Mouse (Mus musculus) CH12F3 (cell line): ENCODE results near the gene Stat4.

Source experiments
- in situ Hi-C: fragments of 300-500 bp; cut with MboI; formaldehyde crosslinking; loops from 2 replicates; pipeline ENCODE4 v1.14.3; 2020; ENCODE audit warnings: low sequenced_read_pairs

Stat4 gene

GRCm38 (mm10) chr1:51986848-51987247 lies at the start of gene Stat4:
Gene Stat4 (plus strand): TSS chr1:51987148.
- in situ Hi-C loops = no loop called here

DNA sequence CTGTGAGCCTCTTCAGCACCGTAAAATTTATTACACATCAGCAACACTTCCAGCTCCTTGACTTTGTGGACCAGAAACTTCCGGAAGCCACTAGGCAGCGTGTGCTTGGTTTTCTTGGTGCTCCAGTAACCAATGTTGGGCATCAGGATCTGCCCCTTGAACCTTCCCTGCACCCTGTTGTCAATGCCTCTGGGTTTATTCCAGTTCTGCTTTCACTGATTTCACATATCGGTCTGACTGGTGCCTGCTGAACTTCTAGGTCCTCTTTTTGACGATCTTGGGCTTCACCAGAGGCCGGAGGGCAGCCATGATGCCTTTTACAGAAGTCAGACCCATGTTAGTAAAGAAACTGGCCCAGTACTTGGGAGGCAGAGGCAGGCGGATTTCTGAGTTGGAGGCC lies 48.6 kb upstream of the Stat4 start:
- in situ Hi-C loops = no loop called here

- in situ Hi-C loops = loop anchor here (10.0 kb wide), 1 partner anchor 300 kb away; no protein-coding TSS in a partner anchor
These were observed 42.2 kb upstream of the Stat4 start for GRCm38 (mm10) chr1:51944755-51945154.

- in situ Hi-C loops = loop anchor here (10.0 kb wide), 1 partner anchor 302 kb away; no protein-coding TSS in a partner anchor
These were observed 39.8 kb upstream of the Stat4 start for GRCm38 (mm10) chr1:51947116-51947515.

DNA sequence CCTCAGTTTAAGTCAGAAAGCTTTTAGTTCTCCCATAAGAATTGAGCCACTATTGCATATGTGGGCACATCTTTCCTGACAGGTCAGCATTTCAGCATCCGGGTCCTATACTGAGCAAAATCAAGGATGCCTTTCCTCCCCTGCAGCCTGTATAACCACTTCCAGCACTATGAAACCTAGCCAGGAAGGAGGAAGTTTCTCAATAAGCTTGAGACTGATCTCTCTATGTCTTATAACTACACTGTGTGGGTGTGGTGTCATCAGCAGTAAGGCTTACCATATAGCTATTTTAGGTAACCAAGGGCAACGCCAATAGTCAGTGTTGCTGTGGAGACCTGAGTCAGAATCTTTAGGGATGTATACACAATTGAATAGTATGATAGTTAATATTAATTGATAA lies 22.3 kb upstream of the Stat4 start:
- in situ Hi-C loops = no loop called here

DNA sequence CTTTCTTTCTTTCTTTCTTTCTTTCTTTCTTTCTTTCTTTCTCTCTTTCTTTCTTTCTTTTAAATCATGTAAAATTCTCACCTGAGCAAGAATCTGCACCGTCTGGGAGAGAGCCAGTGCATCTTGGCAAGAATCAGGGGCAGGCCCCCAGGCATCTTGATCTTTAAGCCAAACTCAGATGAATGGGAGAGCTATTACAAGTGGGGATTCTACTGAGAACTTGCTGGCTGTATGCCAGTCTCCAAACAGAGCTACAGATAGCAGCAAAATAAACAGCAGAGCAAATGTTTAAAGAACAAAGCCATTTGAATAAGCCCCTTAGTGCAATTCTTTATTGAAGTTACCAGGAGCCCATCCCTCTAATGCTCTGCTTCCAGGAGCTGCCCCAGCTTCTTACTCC lies 18.0 kb upstream of the Stat4 start:
- in situ Hi-C loops = no loop called here

- in situ Hi-C loops = no loop called here
These were observed 16.8 kb upstream of the Stat4 start for GRCm38 (mm10) chr1:51970182-51970581.

DNA sequence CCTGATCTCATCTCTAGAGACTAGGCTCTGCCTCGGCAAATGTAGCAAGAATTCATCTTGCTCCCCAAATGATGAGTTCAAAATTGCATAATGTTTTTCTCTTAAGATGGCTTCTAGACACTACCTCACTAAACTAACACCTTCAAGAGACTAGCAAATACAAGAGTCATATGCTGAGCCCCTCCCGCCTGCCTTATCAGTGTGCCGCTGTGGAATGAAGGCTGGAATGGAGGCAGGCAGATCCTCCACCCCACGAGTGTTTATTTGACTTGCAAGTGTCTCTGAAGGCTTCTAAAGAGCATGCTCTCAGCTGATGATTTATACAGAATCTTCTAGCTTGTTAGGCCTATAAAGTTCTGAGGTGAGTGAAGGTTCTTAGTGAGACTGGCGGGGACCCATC lies 11.4 kb upstream of the Stat4 start:
- in situ Hi-C loops = no loop called here

- in situ Hi-C loops = no loop called here
These were observed 7.9 kb upstream of the Stat4 start for GRCm38 (mm10) chr1:51979048-51979447.

DNA sequence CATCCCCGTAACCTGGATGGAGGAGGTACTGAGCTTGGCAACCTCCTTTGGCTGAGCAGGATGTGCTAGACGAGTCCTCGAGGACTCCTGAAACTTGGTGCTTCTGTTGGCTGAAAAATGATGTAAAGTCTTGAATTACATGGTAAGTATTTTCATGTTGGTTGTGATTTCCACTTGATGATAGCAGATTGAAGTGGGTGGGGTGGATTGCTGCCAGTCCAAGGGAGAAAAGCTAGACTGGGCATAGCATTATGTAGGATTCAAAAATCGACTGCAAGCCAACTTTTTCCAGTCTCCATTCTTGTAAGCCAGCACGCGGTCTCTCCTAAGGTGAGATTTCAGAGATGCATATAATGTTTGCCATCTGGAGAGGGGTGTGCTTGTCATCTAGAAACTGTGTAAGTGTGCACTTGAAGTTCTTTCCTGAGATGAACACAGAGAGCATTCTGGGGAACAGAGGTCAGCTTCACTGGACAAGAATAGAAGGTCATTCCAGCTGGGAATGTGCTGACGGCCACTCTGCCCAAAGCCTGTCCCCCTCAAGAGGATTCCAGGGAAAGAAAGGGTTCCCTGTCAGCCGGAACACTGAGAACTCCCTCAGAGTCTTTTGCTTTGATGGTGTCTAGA lies 5.1 kb downstream of the Stat4 start:
- in situ Hi-C loops = no loop called here

DNA sequence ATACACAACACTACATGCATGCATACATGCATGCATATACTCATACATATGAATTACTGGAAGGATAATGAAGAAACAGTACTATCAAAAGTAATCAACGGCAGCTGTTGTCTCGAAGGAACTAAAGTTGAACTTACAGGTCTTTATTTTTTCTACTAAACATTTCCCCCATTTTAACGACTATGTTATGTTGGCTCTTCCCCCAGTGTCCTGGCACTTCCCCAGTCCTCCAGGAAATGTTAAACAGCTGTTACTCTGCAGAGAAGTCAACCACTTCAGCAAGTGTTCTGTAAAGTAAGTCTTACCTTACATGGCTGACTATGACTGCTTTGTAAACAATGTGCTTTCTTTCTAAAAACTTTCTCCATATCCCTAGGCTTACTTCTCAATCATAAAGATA lies 9.1 kb downstream of the Stat4 start:
- in situ Hi-C loops = no loop called here

GRCm38 (mm10) chr1:51996751-51997659 lies 10.1 kb downstream of the Stat4 start:
- in situ Hi-C loops = no loop called here

GRCm38 (mm10) chr1:51998542-51998941 lies 11.6 kb downstream of the Stat4 start:
- in situ Hi-C loops = no loop called here

- in situ Hi-C loops = no loop called here
These were observed 17.1 kb downstream of the Stat4 start for GRCm38 (mm10) chr1:52004096-52004495.

DNA sequence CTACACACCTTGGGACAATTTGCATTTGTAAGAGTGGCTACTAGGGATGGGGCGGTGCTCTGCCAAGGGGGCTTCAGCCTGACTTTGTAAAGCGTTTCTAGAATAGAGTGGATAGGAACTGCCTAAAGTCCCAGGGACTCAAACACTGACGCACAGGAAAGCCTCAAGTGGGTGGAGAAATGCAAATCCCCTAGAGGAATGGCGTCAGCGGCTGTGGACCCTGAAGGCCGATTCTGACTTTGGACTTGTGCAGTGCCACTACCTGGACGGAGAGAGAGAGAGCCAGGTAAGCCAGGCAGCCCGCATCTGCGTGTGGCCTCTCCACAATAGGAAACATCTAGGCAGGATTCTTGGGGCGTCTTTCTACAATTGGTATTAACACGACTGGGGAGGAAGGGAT lies 21.5 kb downstream of the Stat4 start:
- in situ Hi-C loops = loop anchor here (5.0 kb wide), 1 partner anchor 89 kb away; no protein-coding TSS in a partner anchor

GRCm38 (mm10) chr1:52008947-52009346 lies 22.0 kb downstream of the Stat4 start:
- in situ Hi-C loops = loop anchor here (5.0 kb wide), 1 partner anchor 88 kb away; no protein-coding TSS in a partner anchor

DNA sequence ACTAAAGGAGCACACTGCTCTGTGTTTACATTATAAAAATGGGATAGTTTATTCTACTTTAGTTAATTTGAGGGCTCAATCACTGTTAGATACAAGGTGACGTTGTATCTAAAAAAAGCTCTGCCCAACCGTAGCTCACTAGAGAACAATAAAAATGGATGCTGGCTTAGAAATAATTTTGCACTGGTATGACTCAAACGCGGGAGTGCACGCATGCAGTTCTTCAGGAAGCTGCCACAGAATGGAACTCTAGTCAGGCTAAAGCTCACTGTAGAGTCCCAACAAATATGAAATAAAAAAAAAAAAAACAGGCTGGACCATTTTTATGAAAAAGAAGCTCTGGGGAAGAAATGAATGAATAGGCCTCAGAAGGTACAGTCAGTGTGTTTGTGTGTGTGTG lies 23.8 kb downstream of the Stat4 start:
- in situ Hi-C loops = no loop called here

- in situ Hi-C loops = no loop called here
These were observed 24.3 kb downstream of the Stat4 start for GRCm38 (mm10) chr1:52011227-52011626.

- in situ Hi-C loops = no loop called here
These were observed 25.3 kb downstream of the Stat4 start for GRCm38 (mm10) chr1:52012231-52012630.

- in situ Hi-C loops = no loop called here
These were observed 25.8 kb downstream of the Stat4 start for GRCm38 (mm10) chr1:52012757-52013156.

DNA sequence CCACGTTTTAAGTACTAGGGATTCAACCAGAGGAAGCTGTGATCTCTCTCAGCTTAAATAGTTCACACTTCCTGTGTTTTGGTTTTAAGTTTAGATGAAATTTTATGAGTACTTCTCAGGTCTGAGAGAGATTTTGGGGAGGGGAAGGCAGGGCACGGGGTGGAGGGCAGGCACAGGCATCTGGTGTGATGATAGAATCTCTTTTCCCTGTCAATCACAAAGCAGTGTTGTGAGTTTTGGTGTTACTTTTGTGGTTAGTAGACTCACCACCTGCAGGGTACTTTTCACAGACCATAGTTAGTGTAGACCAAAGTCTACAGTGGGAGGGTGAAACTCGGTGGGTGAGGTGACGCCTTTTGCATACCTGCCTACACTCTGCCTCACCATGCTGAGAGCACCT lies 32.7 kb downstream of the Stat4 start:
- in situ Hi-C loops = no loop called here
